Mouse (Mus musculus) kidney, postnatal 0 days (tissue): ENCODE results near the gene Calm4. TPM values are rescaled to one million over a fixed set of nuclear protein-coding genes. Genes with fewer than 3 reads are reported as not detected.
"Not testable (repeated sequence)": the region's sequence is repeated elsewhere in the genome, so short reads cannot be mapped to it uniquely, and the experiment has no call there.

Experiments used
- ATAC-seq: fragments of 200-750 bp; cut with Nextera tagmentation; replicated peaks from 2 replicates; pipeline ENCODE4 v1.8.0; 2017; ENCODE audit warnings: low read depth, moderate number of reproducible peaks, moderate TSS enrichment, moderate library complexity; ENCODE audit not compliant: low FRiP score
- DNase-seq: peaks from one replicate; pipeline ENCODE4 v3.0.0-alpha.2; 2016; ENCODE audit warnings: low spot score
- H3K27ac ChIP-seq: fragments of 300-500 bp; sonication (generic); 2 replicates; pipeline ENCODE4 v1.5.1; 2014; ENCODE audit warnings: mild to moderate bottlenecking
- H3K27me3 ChIP-seq: fragments of 300-500 bp; sonication (generic); 2 replicates; pipeline ENCODE4 v1.6.1; 2014; ENCODE audit warnings: low read length, mixed read lengths; ENCODE audit not compliant: insufficient read depth
- H3K36me3 ChIP-seq: fragments of 300-500 bp; sonication (generic); 2 replicates; pipeline ENCODE4 v1.6.1; 2014; ENCODE audit warnings: low read length, mixed read lengths; ENCODE audit not compliant: insufficient read depth
- H3K4me1 ChIP-seq: fragments of 300-500 bp; sonication (generic); replicated peaks from 2 replicates; pipeline ENCODE4 v1.6.1; 2014; ENCODE audit warnings: antibody characterized with exemption, low read length, mixed read lengths; ENCODE audit not compliant: insufficient read depth
- H3K4me2 ChIP-seq: fragments of 300-500 bp; sonication (generic); 2 replicates; pipeline ENCODE4 v1.6.1; 2014; ENCODE audit warnings: mild to moderate bottlenecking, low read length, moderate library complexity, mixed read lengths
- H3K4me3 ChIP-seq: fragments of 300-500 bp; sonication (generic); replicated peaks from 2 replicates; pipeline ENCODE4 v1.5.1; 2014; ENCODE audit warnings: low read depth, low read length
- H3K9ac ChIP-seq: fragments of 300-500 bp; sonication (generic); 2 replicates; pipeline ENCODE4 v1.6.1; 2014; ENCODE audit warnings: low read depth, low read length
- H3K9me3 ChIP-seq: fragments of 300-500 bp; sonication (generic); replicated peaks from 2 replicates; pipeline ENCODE4 v1.6.1; 2016; ENCODE audit warnings: low read length, inconsistent platforms, mixed read lengths
- CTCF ChIP-seq: IDR thresholded peaks from 2 replicates; pipeline ENCODE4 v1.5.1; 2016; ENCODE audit warnings: antibody characterized with exemption, low read depth, mild to moderate bottlenecking, moderate library complexity
- WGBS: fragments of 180-500 bp; shearing (Covaris S2); extraction: QIAGEN DNeasy Blood & Tissue Kit; methylation state at CpG from one replicate; pipeline ENCODE4 v1.1.7; 2014; 5-methylcytosine and 5-hydroxymethylcytosine counted together
- polyA plus RNA-seq: library from polyadenylated mRNA; unstranded; fragments of >200 nt; fragmentation: Nextera tagmentation; extraction: Ambion mirVana; gene quantifications from 2 replicates; pipeline ENCODE4 v1.2.1, GENCODE M21; 2015

Calm4 gene
- polyA plus RNA-seq, 1 experiment from 2014 or later = not detected

GRCm38 (mm10) chr13:3831546-3831945 lies 6.0 kb upstream of the Calm4 start:
- WGBS = 79% methylated on average over 5 of the region's 5 CpGs
- Histone ChIP-seq H3K27me3 (no peaks in the 10 kb centered on the region), H3K27ac (0 out of 2 replicates have a peak overlapping the region, but pooled peaks have one; percentile 8), H3K9ac (no peak overlapping the region), H3K4me3 (no peak overlapping the region), H3K4me2 (no peak overlapping the region), H3K9me3 (no peaks in the 10 kb centered on the region), H3K36me3 (no peaks in the 10 kb centered on the region), H3K4me1 (no peaks in the 10 kb centered on the region)
- TF ChIP-seq CTCF = no peak
- DNase-seq (no peak), ATAC-seq (no peak)

DNA sequence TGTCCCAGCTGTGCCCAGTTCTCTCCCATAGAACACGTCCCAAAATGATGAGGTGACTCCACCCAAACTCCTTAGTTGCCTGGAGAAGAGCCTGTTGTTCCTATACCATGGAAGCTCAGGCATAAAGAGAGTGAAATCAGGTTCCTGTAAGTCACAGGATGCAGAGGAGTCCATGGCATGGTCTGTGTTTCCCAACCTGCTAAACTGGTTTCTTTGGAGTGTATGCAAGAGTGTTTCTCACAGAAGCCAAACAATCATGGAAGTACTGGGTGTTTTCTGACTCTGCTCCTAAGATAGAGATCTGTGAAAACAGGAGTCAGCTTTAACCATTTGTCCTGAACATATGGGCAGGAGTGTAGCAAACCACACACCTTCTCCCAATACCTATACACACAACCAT lies 5.6 kb upstream of the Calm4 start:
- H3K27ac ChIP-seq = peak overlapping the region; percentile 8; the same call in 1 of the 2 replicates
- no peaks in the 10 kb centered on the region for H3K4me1 ChIP-seq
- no peak overlapping the region for H3K4me2 ChIP-seq
- DNase-seq (no peak), ATAC-seq (peak; percentile 78; the same call in 1 of the 2 replicates)
- no peaks in the 10 kb centered on the region for H3K36me3 ChIP-seq
- H3K4me3 ChIP-seq = no peak overlapping the region
- no peaks in the 10 kb centered on the region for H3K9me3 ChIP-seq
- H3K9ac ChIP-seq = no peak overlapping the region
- WGBS = 29% methylated on average over 1 of the region's 1 CpGs
- H3K27me3 ChIP-seq = no peaks in the 10 kb centered on the region
- TF ChIP-seq CTCF = no peak

DNA sequence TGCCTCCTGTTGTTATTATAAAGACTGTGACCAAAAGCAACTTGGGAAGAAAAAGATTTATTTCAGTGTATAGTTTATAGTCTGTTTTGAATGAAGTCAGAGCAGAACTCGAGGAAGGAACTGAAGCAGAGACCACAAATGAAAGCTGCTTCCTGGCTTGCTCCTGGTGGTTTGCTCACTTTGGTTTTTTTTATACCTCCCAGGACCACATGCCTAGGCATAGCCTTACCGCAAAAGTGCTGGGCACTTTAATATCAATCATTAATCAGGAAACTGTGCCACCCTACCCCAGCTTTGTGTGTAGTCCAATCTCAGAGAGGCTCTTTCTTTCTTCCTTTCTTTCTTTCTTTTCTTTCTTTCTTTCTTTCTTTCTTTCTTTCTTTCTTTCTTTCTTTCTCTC lies 5.1 kb upstream of the Calm4 start:
- no peaks in the 10 kb centered on the region for H3K27me3 ChIP-seq
- peak; percentile 13 for DNase-seq
- TF ChIP-seq CTCF = no peak
- H3K4me1 ChIP-seq = no peaks in the 10 kb centered on the region
- no peaks in the 10 kb centered on the region for H3K9me3 ChIP-seq
- no peak overlapping the region for H3K4me2 ChIP-seq
- WGBS = 34% methylated on average over 2 of the region's 2 CpGs
- no peak overlapping the region for H3K4me3 ChIP-seq
- ATAC-seq = no peak
- H3K27ac ChIP-seq = no peak overlapping the region; the same call in 1 of the 2 replicates
- H3K36me3 ChIP-seq = no peaks in the 10 kb centered on the region
- no peak overlapping the region for H3K9ac ChIP-seq

- not testable (repeated sequence) for H3K4me2 ChIP-seq, H3K9ac ChIP-seq, H3K27me3 ChIP-seq, H3K36me3 ChIP-seq, ATAC-seq, H3K27ac ChIP-seq, H3K4me3 ChIP-seq, DNase-seq, H3K9me3 ChIP-seq, H3K4me1 ChIP-seq
Measured at GRCm38 (mm10) chr13:3833644-3834043, 3.9 kb upstream of the Calm4 start.

GRCm38 (mm10) chr13:3840662-3841061 lies 3.1 kb downstream of the Calm4 start:
- not testable (repeated sequence) for H3K9me3 ChIP-seq, H3K27ac ChIP-seq, H3K9ac ChIP-seq, H3K27me3 ChIP-seq, H3K4me2 ChIP-seq, H3K4me1 ChIP-seq, ATAC-seq, H3K36me3 ChIP-seq, DNase-seq, H3K4me3 ChIP-seq

GRCm38 (mm10) chr13:3850330-3850729 lies 12.8 kb downstream of the Calm4 start:
- WGBS = 63% methylated on average over 1 of the region's 1 CpGs
- no peaks in the 10 kb centered on the region for H3K4me1 ChIP-seq
- no peak for ATAC-seq
- H3K27me3 ChIP-seq = no peaks in the 10 kb centered on the region
- no peak overlapping the region for H3K4me3 ChIP-seq
- H3K36me3 ChIP-seq = no peaks in the 10 kb centered on the region
- H3K9ac ChIP-seq = no peak overlapping the region
- no peak overlapping the region for H3K4me2 ChIP-seq
- no peak for DNase-seq
- H3K9me3 ChIP-seq = no peaks in the 10 kb centered on the region
- H3K27ac ChIP-seq = no peak overlapping the region
- no peak for TF ChIP-seq CTCF

GRCm38 (mm10) chr13:3853648-3854333 lies 16.2 kb downstream of the Calm4 start, which contains the start of gene Calm5:
TSS of gene Calm5 (plus strand) at chr13:3854173.
- H3K27me3 ChIP-seq, H3K9ac ChIP-seq, H3K4me2 ChIP-seq, ATAC-seq, H3K27ac ChIP-seq, H3K36me3 ChIP-seq, H3K4me1 ChIP-seq, H3K9me3 ChIP-seq, DNase-seq, H3K4me3 ChIP-seq: not testable (repeated sequence)
- WGBS = 85% methylated on average over 3 of the region's 3 CpGs
